Mouse (Mus musculus): ENCODE results near the gene Vmn1r62.
"Not testable (repeated sequence)": the region's sequence is repeated elsewhere in the genome, so short reads cannot be mapped to it uniquely, and the experiment has no call there.

The Vmn1r62 gene

GRCm38 (mm10) chr7:5673331-5673730, at the start of gene Vmn1r62:
Gene Vmn1r62, plus strand, starts transcription at chr7:5673631.
- DNase-seq (ENCODE audit: low spot score), result not testable (repeated sequence)
